8 mouse cellular contexts compared by ENCODE assay signal in genomic region chr7:130692392-130692942, GRCm38 (mm10).
DNase-seq lines count a peak whose midpoint lies in the region; ATAC-seq lines count a peak whose summit lies in the region.

No protein-coding gene starts in this region.

- peak; percentile 84 for ATAC-seq in embryonic facial prominence, embryonic 14.5 days (ENCODE audit: low read depth)
- ATAC-seq in heart, embryonic 16.5 days (replicated peaks; ENCODE audit: extremely low read depth, insufficient read depth, low FRiP score): peak; percentile 69
- peak; percentile 81 for ATAC-seq in lung, embryonic 16.5 days (ENCODE audit: low read depth)

- H3K4me2 ChIP-seq in embryonic facial prominence, embryonic 14.5 days (ENCODE audit: low read depth, low read length): peak overlapping the region; percentile 92
- H3K4me2 ChIP-seq in heart, embryonic 16.5 days (ENCODE audit: low read depth, low read length): peak overlapping the region; percentile 84
- peak overlapping the region; percentile 90 for H3K4me2 ChIP-seq in lung, embryonic 16.5 days (ENCODE audit: low read depth, low read length)

- H3K4me1 ChIP-seq in embryonic facial prominence, embryonic 14.5 days (ENCODE audit: control insufficient read depth, insufficient read depth, low read length): peaks cover 35% of the 10 kb centered on the region
- H3K4me1 ChIP-seq in heart, embryonic 16.5 days (ENCODE audit: control insufficient read depth, insufficient read depth, low read length): peaks cover 60% of the 10 kb centered on the region
- peaks cover 46% of the 10 kb centered on the region for H3K4me1 ChIP-seq in lung, embryonic 16.5 days (replicated peaks; ENCODE audit: control insufficient read depth, insufficient read depth, low read length)

- H3K36me3 ChIP-seq in embryonic facial prominence, embryonic 14.5 days (ENCODE audit: control insufficient read depth, insufficient read depth, low read length): no peaks in the 10 kb centered on the region; the same call in 1 of the 2 replicates
- H3K36me3 ChIP-seq in heart, embryonic 16.5 days (ENCODE audit: control insufficient read depth, insufficient read depth): no peaks in the 10 kb centered on the region
- no peaks in the 10 kb centered on the region for H3K36me3 ChIP-seq in lung, embryonic 16.5 days (ENCODE audit: control insufficient read depth, insufficient read depth, low read length)

- H3K27ac ChIP-seq in embryonic facial prominence, embryonic 14.5 days (replicated peaks; ENCODE audit: low read depth, low read length): peak overlapping the region; percentile 97
- H3K27ac ChIP-seq in heart, embryonic 16.5 days (ENCODE audit: low read length): peak overlapping the region; percentile 92
- H3K27ac ChIP-seq in lung, embryonic 16.5 days (ENCODE audit: low read length): peak overlapping the region; percentile 81

- H3K4me3 ChIP-seq in embryonic facial prominence, embryonic 14.5 days (ENCODE audit: low read depth, low read length): peak overlapping the region; percentile 70
- H3K4me3 ChIP-seq in heart, embryonic 16.5 days (ENCODE audit: low read length): peak overlapping the region; percentile 64
- H3K4me3 ChIP-seq in lung, embryonic 16.5 days (ENCODE audit: low read length): peak overlapping the region; percentile 57

- H3K9ac ChIP-seq in embryonic facial prominence, embryonic 14.5 days (ENCODE audit: low read depth, low read length): peak overlapping the region; percentile 88
- H3K9ac ChIP-seq in heart, embryonic 16.5 days (ENCODE audit: low read length): peak overlapping the region; percentile 88
- peak overlapping the region; percentile 80 for H3K9ac ChIP-seq in lung, embryonic 16.5 days (ENCODE audit: low read length)

- DNase-seq in CD8-positive naive resting alpha-beta T cell, adult 2 months (ENCODE audit: low read depth in 2 of 2, low spot score in 2 of 2): peak; percentile 21 to 41
- DNase-seq in adrenal gland, postnatal 36 days: peak; percentile 52 to 71
- peak; percentile 94 for DNase-seq in embryonic facial prominence, embryonic 14.5 days (ENCODE audit: low spot score)
- DNase-seq in layer of hippocampus, adult 9-11 months: peak; percentile 76
- peak; percentile 49 for DNase-seq in ovary, postnatal 14 days (ENCODE audit: low spot score)
- DNase-seq in urinary bladder, postnatal 25 days (ENCODE audit: low spot score): peak; percentile 33

- H3K9me3 ChIP-seq in embryonic facial prominence, embryonic 14.5 days (ENCODE audit: control insufficient read depth, low read length): no peaks in the 10 kb centered on the region
- H3K9me3 ChIP-seq in heart, embryonic 16.5 days (replicated peaks; ENCODE audit: control insufficient read depth, low read length): no peaks in the 10 kb centered on the region
- H3K9me3 ChIP-seq in lung, embryonic 16.5 days (ENCODE audit: control insufficient read depth, low read length): no peaks in the 10 kb centered on the region

- WGBS in embryonic facial prominence, embryonic 14.5 days: under 1% methylated on average over 24 of the region's 39 CpGs
- 2% methylated on average over 39 of the region's 39 CpGs for WGBS in heart, embryonic 16.5 days
- 1% methylated on average over 38 of the region's 39 CpGs for WGBS in lung, embryonic 16.5 days

- no peaks in the 10 kb centered on the region for H3K27me3 ChIP-seq in embryonic facial prominence, embryonic 14.5 days (replicated peaks; ENCODE audit: control insufficient read depth, insufficient read depth, low read length)
- H3K27me3 ChIP-seq in heart, embryonic 16.5 days (ENCODE audit: control insufficient read depth, insufficient read depth, low read length): no peaks in the 10 kb centered on the region
- H3K27me3 ChIP-seq in lung, embryonic 16.5 days (ENCODE audit: control insufficient read depth, insufficient read depth, low read depth, low read length): no peaks in the 10 kb centered on the region

Comparison
In these comparisons a context has a peak if more than half of its experiments do, and no peak if none do; other contexts are left out.
1. Peak in every context shown above with its lines: DNase-seq, ATAC-seq, H3K4me3 ChIP-seq and H3K27ac ChIP-seq.
2. DNase-seq: peak in every context shown above with its lines; median percentile 94 in embryonic facial prominence, embryonic 14.5 days; 76 in layer of hippocampus, adult 9-11 months; 62 in adrenal gland, postnatal 36 days; 49 in ovary, postnatal 14 days; 33 in urinary bladder, postnatal 25 days; 31 in CD8-positive naive resting alpha-beta T cell, adult 2 months.